Mouse (Mus musculus) hindbrain, embryonic 15.5 days (tissue): ENCODE results near the gene Sh3rf3. TPM values are rescaled to one million over a fixed set of nuclear protein-coding genes. Genes with fewer than 3 reads are reported as not detected.

Experiments used
- ATAC-seq: fragments of 200-750 bp; cut with Nextera tagmentation; 2 replicates; pipeline ENCODE4 v1.8.0; 2017; ENCODE audit warnings: low read depth, moderate number of reproducible peaks, moderate TSS enrichment; ENCODE audit not compliant: low FRiP score
- H3K27ac ChIP-seq: fragments of 300-500 bp; sonication (generic); replicated peaks from 2 replicates; pipeline ENCODE4 v1.5.1; 2015; ENCODE audit warnings: mild to moderate bottlenecking, inconsistent platforms
- H3K27me3 ChIP-seq: fragments of 300-500 bp; sonication (generic); 2 replicates; pipeline ENCODE4 v1.6.1; 2015; ENCODE audit warnings: control low read depth, inconsistent platforms
- H3K36me3 ChIP-seq: fragments of 300-500 bp; sonication (generic); 2 replicates; pipeline ENCODE4 v1.6.1; 2015; ENCODE audit warnings: control low read depth, inconsistent platforms
- H3K4me1 ChIP-seq: fragments of 300-500 bp; sonication (generic); replicated peaks from 2 replicates; pipeline ENCODE4 v1.6.1; 2015; ENCODE audit warnings: control low read depth, inconsistent platforms
- H3K4me2 ChIP-seq: fragments of 300-500 bp; sonication (generic); 2 replicates; pipeline ENCODE4 v1.6.1; 2015; ENCODE audit warnings: moderate library complexity, mild to moderate bottlenecking, inconsistent platforms
- H3K4me3 ChIP-seq: fragments of 300-500 bp; sonication (generic); 2 replicates; pipeline ENCODE4 v1.5.1; 2015; ENCODE audit warnings: mild to moderate bottlenecking, inconsistent platforms
- H3K9ac ChIP-seq: fragments of 300-500 bp; sonication (generic); 2 replicates; pipeline ENCODE4 v1.6.1; 2015; ENCODE audit warnings: inconsistent platforms
- H3K9me3 ChIP-seq: fragments of 300-500 bp; sonication (generic); 2 replicates; pipeline ENCODE4 v1.6.1; 2016; ENCODE audit warnings: control low read depth, inconsistent platforms
- WGBS: fragments of 180-500 bp; shearing (Covaris S2); methylation state at CpG from one replicate; pipeline ENCODE4 v1.1.7; 2015; 5-methylcytosine and 5-hydroxymethylcytosine counted together
- polyA plus RNA-seq: library from polyadenylated mRNA; unstranded; fragments of >200 nt; fragmentation: Nextera tagmentation; extraction: Ambion mirVana; gene quantifications from 2 replicates; pipeline ENCODE4 v1.2.1, GENCODE M21; 2015

Sh3rf3 gene
- polyA plus RNA-seq, 1 experiment from 2014 or later: 4.4 TPM

- Histone ChIP-seq H3K27ac (no peak overlapping the region), H3K9ac (no peak overlapping the region), H3K4me1 (no peaks in the 10 kb centered on the region), H3K4me3 (no peak overlapping the region), H3K9me3 (no peaks in the 10 kb centered on the region), H3K27me3 (no peaks in the 10 kb centered on the region), H3K36me3 (no peaks in the 10 kb centered on the region), H3K4me2 (no peak overlapping the region)
- 88% methylated on average over 2 of the region's 2 CpGs for WGBS
- no peak for ATAC-seq
Observed at GRCm38 (mm10) chr10:59119811-59120210, 306.7 kb downstream of the Sh3rf3 start.

DNA sequence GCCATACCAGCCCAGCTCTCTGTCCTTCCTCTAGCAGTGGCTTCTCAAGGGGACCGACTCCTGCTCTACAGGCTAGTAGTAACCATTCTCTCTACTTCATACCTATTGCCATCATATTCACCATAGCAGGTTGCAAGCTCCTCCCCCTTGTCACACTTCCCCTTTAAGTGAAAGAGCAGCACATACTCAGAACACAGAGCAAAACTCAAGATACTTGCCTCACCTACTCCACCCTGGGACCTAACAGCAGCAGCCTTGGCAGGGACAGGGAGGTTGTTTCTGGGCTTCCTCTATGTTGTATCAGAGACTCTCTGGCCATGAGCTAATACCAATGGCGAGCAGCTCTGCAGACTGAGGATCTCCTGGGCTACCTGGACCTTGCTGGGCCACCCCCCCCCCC, 312.3 kb downstream of the Sh3rf3 start:
- ATAC-seq: no peak

DNA sequence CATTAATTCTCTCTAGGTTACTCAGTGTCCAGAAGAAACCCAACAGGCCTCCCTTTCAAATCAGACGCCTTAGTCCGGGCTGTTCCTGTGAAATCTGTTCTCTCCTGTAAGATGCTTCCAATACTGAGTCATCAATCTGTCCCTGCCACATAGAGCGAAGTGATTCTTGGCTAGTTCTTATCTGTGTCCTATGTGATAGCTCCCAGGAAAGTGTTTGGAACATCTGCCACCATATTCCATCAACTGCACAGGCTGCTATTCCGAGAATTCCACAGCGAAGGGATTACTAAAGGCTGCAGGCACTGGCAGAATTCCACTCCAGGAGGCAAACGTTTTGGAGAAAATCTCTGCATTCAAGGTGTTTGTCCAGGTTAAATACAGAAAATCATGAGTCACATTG, 314.5 kb downstream of the Sh3rf3 start:
- no peaks in the 10 kb centered on the region for H3K4me1 ChIP-seq
- H3K4me2 ChIP-seq: no peak overlapping the region
- H3K27me3 ChIP-seq: no peaks in the 10 kb centered on the region
- H3K27ac ChIP-seq: no peak overlapping the region
- WGBS: 84% methylated on average over 6 of the region's 6 CpGs
- H3K36me3 ChIP-seq: no peaks in the 10 kb centered on the region
- H3K4me3 ChIP-seq: no peak overlapping the region
- no peaks in the 10 kb centered on the region for H3K9me3 ChIP-seq
- H3K9ac ChIP-seq: no peak overlapping the region
- ATAC-seq: no peak

More for the DNA sequence above, 312.3 kb downstream of the Sh3rf3 start:
- Histone ChIP-seq H3K4me3 (no peak overlapping the region), H3K36me3 (no peaks in the 10 kb centered on the region), H3K27me3 (no peaks in the 10 kb centered on the region), H3K9ac (no peak overlapping the region), H3K4me2 (no peak overlapping the region), H3K4me1 (no peaks in the 10 kb centered on the region), H3K27ac (no peak overlapping the region), H3K9me3 (no peaks in the 10 kb centered on the region)
- WGBS: 93% methylated on average over 2 of the region's 2 CpGs

- Histone ChIP-seq H3K4me1 (no peaks in the 10 kb centered on the region), H3K4me2 (no peak overlapping the region), H3K27me3 (no peaks in the 10 kb centered on the region), H3K4me3 (no peak overlapping the region), H3K36me3 (no peaks in the 10 kb centered on the region), H3K9me3 (no peaks in the 10 kb centered on the region), H3K9ac (no peak overlapping the region), H3K27ac (no peak overlapping the region)
- no peak for ATAC-seq
- 82% methylated on average over 20 of the region's 20 CpGs for WGBS
Observed at GRCm38 (mm10) chr10:59131926-59132628, 318.9 kb downstream of the Sh3rf3 start.

GRCm38 (mm10) chr10:59133478-59134009, 320.4 kb downstream of the Sh3rf3 start:
- H3K9ac ChIP-seq: no peak overlapping the region
- H3K4me2 ChIP-seq: no peak overlapping the region
- no peaks in the 10 kb centered on the region for H3K9me3 ChIP-seq
- 67% methylated on average over 8 of the region's 8 CpGs for WGBS
- H3K4me1 ChIP-seq: no peaks in the 10 kb centered on the region
- H3K27ac ChIP-seq: no peak overlapping the region
- H3K4me3 ChIP-seq: no peak overlapping the region
- H3K36me3 ChIP-seq: no peaks in the 10 kb centered on the region
- H3K27me3 ChIP-seq: no peaks in the 10 kb centered on the region
- no peak for ATAC-seq

- no peaks in the 10 kb centered on the region for H3K36me3 ChIP-seq
- no peak overlapping the region for H3K9ac ChIP-seq
- H3K4me3 ChIP-seq: no peak overlapping the region
- no peak overlapping the region for H3K27ac ChIP-seq
- no peaks in the 10 kb centered on the region for H3K9me3 ChIP-seq
- peak; percentile 76 for ATAC-seq
- no peaks in the 10 kb centered on the region for H3K27me3 ChIP-seq
- 15% methylated on average over 8 of the region's 8 CpGs for WGBS
- 0 out of 2 replicates have a peak, but pooled peaks cover 4% of the 10 kb centered on the region for H3K4me1 ChIP-seq
- peak overlapping the region; percentile 20; the same call in 1 of the 2 replicates for H3K4me2 ChIP-seq
Observed at GRCm38 (mm10) chr10:59149956-59150383, 336.8 kb downstream of the Sh3rf3 start.

GRCm38 (mm10) chr10:59150938-59151657, 337.9 kb downstream of the Sh3rf3 start:
- WGBS: 89% methylated on average over 10 of the region's 10 CpGs
- H3K9me3 ChIP-seq: no peaks in the 10 kb centered on the region
- H3K4me2 ChIP-seq: no peak overlapping the region
- H3K27me3 ChIP-seq: no peaks in the 10 kb centered on the region
- 0 out of 2 replicates have a peak, but pooled peaks cover 4% of the 10 kb centered on the region for H3K4me1 ChIP-seq
- H3K36me3 ChIP-seq: no peaks in the 10 kb centered on the region
- no peak overlapping the region for H3K4me3 ChIP-seq
- ATAC-seq: no peak
- no peak overlapping the region for H3K27ac ChIP-seq
- no peak overlapping the region for H3K9ac ChIP-seq

DNA sequence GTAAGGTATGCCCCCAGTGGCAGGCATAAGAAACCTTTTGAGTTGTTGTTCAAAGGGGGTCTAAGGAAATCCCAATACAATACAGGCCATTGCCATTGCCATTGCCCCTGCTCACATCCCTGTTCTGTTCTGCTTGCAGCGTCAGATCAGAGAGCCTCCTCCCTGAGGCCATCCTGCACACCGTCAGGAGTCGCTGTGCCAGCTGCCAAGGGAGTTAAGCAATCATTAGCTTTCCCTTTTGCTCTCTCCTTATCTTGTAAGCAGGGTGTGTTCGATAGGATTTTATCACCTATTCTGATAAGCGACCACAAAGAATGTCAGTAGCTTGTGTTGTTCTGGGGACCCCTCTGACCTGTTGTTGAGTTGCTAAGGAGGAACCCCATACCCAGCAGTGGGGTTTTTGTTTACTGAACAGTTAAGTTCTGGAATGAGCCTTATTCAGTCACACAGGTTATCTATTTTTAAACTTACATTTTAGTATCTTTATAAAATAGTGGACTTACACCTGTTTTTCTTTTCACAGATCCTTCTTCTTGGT, 339.5 kb downstream of the Sh3rf3 start:
- Histone ChIP-seq H3K36me3 (no peaks in the 10 kb centered on the region), H3K4me2 (no peak overlapping the region), H3K4me3 (no peak overlapping the region), H3K4me1 (0 out of 2 replicates have a peak, but pooled peaks cover 4% of the 10 kb centered on the region), H3K9me3 (no peaks in the 10 kb centered on the region), H3K9ac (no peak overlapping the region), H3K27me3 (no peaks in the 10 kb centered on the region), H3K27ac (no peak overlapping the region)
- no peak for ATAC-seq
- 71% methylated on average over 5 of the region's 5 CpGs for WGBS

- Histone ChIP-seq H3K27ac (no peak overlapping the region), H3K36me3 (no peaks in the 10 kb centered on the region), H3K9me3 (no peaks in the 10 kb centered on the region), H3K27me3 (no peaks in the 10 kb centered on the region), H3K4me1 (no peaks in the 10 kb centered on the region), H3K4me3 (no peak overlapping the region), H3K9ac (no peak overlapping the region), H3K4me2 (no peak overlapping the region)
- WGBS: 81% methylated on average over 3 of the region's 3 CpGs
- no peak for ATAC-seq
Observed at GRCm38 (mm10) chr10:59158627-59159026, 345.5 kb downstream of the Sh3rf3 start.

GRCm38 (mm10) chr10:59162185-59162897, 349.2 kb downstream of the Sh3rf3 start:
- 81% methylated on average over 4 of the region's 4 CpGs for WGBS
- ATAC-seq: no peak
- no peak overlapping the region for H3K9ac ChIP-seq
- H3K4me3 ChIP-seq: no peak overlapping the region
- H3K27ac ChIP-seq: no peak overlapping the region
- no peaks in the 10 kb centered on the region for H3K9me3 ChIP-seq
- H3K36me3 ChIP-seq: no peaks in the 10 kb centered on the region
- H3K4me1 ChIP-seq: no peaks in the 10 kb centered on the region
- no peak overlapping the region for H3K4me2 ChIP-seq
- no peaks in the 10 kb centered on the region for H3K27me3 ChIP-seq

DNA sequence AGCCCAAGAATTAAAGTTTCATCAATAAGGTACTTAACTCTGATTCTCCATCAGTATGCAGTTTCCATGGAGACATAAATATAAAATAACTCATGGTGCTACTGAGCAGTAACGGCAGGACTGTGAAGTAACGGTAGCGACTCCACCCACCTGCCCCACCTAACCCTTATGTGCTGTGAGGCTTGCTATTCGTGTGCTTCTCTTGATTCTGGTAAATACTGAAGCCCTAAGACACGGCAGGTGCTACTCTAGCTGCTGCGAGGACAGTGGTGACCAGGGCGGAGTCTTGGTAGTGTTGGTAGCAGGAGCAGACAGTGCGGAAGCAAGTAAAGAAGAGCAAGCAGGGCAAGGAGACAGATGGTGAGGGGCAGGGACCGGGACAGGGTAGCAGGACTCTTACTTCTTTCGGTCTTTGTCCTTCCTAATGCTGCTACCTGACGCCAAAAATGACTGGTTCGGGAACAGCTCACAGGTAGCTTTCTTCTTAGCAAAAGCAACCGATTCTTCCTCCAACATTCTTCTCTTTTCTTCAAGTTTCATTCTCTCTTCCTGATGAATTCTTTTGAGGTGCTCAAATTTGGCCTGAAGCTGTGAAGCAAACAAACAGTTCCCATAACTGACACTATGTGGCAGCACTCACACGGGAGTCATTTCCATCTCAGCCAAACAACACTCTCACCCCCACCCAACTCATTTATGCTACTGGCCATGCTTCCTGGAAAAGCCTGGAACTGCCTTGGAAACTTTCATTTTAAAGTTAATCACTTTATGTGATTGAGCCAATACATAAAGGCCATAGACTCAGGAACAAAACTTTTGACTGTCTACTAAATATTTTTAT, 353.2 kb downstream of the Sh3rf3 start:
- Histone ChIP-seq H3K4me1 (no peaks in the 10 kb centered on the region), H3K9ac (no peak overlapping the region), H3K9me3 (no peaks in the 10 kb centered on the region), H3K27me3 (no peaks in the 10 kb centered on the region), H3K4me2 (no peak overlapping the region), H3K4me3 (no peak overlapping the region), H3K27ac (no peak overlapping the region), H3K36me3 (no peaks in the 10 kb centered on the region)
- ATAC-seq: no peak
- 73% methylated on average over 14 of the region's 14 CpGs for WGBS
